Mouse (Mus musculus) midbrain, embryonic 12.5 days (tissue): ENCODE results near the gene Sf3b2. TPM values are rescaled to one million over a fixed set of nuclear protein-coding genes. Genes with fewer than 3 reads are reported as not detected.

Source experiments
- polyA plus RNA-seq: library from polyadenylated mRNA; unstranded; fragments of >200 nt; fragmentation: Nextera tagmentation; extraction: Ambion mirVana; gene quantifications from 2 replicates; pipeline ENCODE4 v1.2.1, GENCODE M21; 2016

Gene Sf3b2
- polyA plus RNA-seq, 1 experiment from 2014 or later, result 411 TPM

Other genes with a start within 250 kb of the Sf3b2 start
- 1.7 and 2.0 TPM in 2 replicates for gene Rin1, start 245.0 kb downstream of the Sf3b2 start, polyA plus RNA-seq
- 24.7 and 31.5 TPM in 2 replicates for gene Cd248, start 227.4 kb downstream of the Sf3b2 start, polyA plus RNA-seq
- gene Tmem151a, start 209.9 kb downstream of the Sf3b2 start, polyA plus RNA-seq, result 0.94 and 2.0 TPM in 2 replicates
- gene Yif1a, start 206.9 kb downstream of the Sf3b2 start, polyA plus RNA-seq, result 60.9 and 61.6 TPM in 2 replicates
- gene Cnih2, start 196.9 kb downstream of the Sf3b2 start, polyA plus RNA-seq, result 196 and 239 TPM in 2 replicates
- 232 and 247 TPM in 2 replicates for gene Rab1b, start 188.4 kb downstream of the Sf3b2 start, polyA plus RNA-seq
- 53.3 and 54.7 TPM in 2 replicates for gene Klc2, start 176.9 kb downstream of the Sf3b2 start, polyA plus RNA-seq
- 32.5 and 32.8 TPM in 2 replicates for gene Pacs1, start 22.3 kb downstream of the Sf3b2 start, polyA plus RNA-seq
- gene Gal3st3, start 2.9 kb upstream of the Sf3b2 start, polyA plus RNA-seq, result 20.4 and 24.1 TPM in 2 replicates
- not detected in 2 replicates for gene Catsper1, start 40.3 kb upstream of the Sf3b2 start, polyA plus RNA-seq
- 0.87 and 2.2 TPM in 2 replicates for gene Cst6, start 54.1 kb upstream of the Sf3b2 start, polyA plus RNA-seq
- gene Eif1ad, start 71.3 kb upstream of the Sf3b2 start, polyA plus RNA-seq, result 75.9 and 79.9 TPM in 2 replicates
- 392 and 402 TPM in 2 replicates for gene Banf1, start 71.7 kb upstream of the Sf3b2 start, polyA plus RNA-seq
- gene Sart1, start 93.2 kb upstream of the Sf3b2 start, polyA plus RNA-seq, result 115 and 118 TPM in 2 replicates
- 0.17 and 0.28 TPM in 2 replicates for gene Tsga10ip, start 107.1 kb upstream of the Sf3b2 start, polyA plus RNA-seq
- 257 and 262 TPM in 2 replicates for gene Drap1, start 129.5 kb upstream of the Sf3b2 start, polyA plus RNA-seq
- gene AI837181, start 129.7 kb upstream of the Sf3b2 start, polyA plus RNA-seq, result 52.4 and 60.3 TPM in 2 replicates
- gene Fosl1, start 152.1 kb upstream of the Sf3b2 start, polyA plus RNA-seq, result not detected in 2 replicates
- 10.1 TPM in 2 replicates for gene Ccdc85b, start 162.4 kb upstream of the Sf3b2 start, polyA plus RNA-seq
- gene Fibp, start 165.2 kb upstream of the Sf3b2 start, polyA plus RNA-seq, result 144 and 149 TPM in 2 replicates
- gene Ctsw, start 173.1 kb upstream of the Sf3b2 start, polyA plus RNA-seq, result 3.6 and 3.9 TPM in 2 replicates
- gene Efemp2, start 178.5 kb upstream of the Sf3b2 start, polyA plus RNA-seq, result 57.9 and 68.9 TPM in 2 replicates
- gene Mus81, start 192.9 kb upstream of the Sf3b2 start, polyA plus RNA-seq, result 47.7 and 50.1 TPM in 2 replicates
- gene Cfl1, start 195.0 kb upstream of the Sf3b2 start, polyA plus RNA-seq, result 3,169 and 3,187 TPM in 2 replicates
- 0.22 TPM in 1 of 2 replicates, not detected in the other for gene 1700020D05Rik, start 208.3 kb upstream of the Sf3b2 start, polyA plus RNA-seq
- gene Snx32, start 215.1 kb upstream of the Sf3b2 start, polyA plus RNA-seq, result 35.9 and 36.0 TPM in 2 replicates